Mouse (Mus musculus) liver, embryonic 14.5 days (tissue): ENCODE results near the gene Sec22a.

ENCODE experiments used
- CTCF ChIP-seq: IDR thresholded peaks from 2 replicates; pipeline ENCODE4 v1.5.1; 2016; ENCODE audit warnings: antibody characterized with exemption, low read depth, control low read depth
- EP300 ChIP-seq: IDR thresholded peaks from 2 replicates; pipeline ENCODE4 v1.6.1; 2016; ENCODE audit warnings: antibody characterized with exemption, low read depth

GRCm38 (mm10) chr16:35287244-35287643 lies 76.5 kb downstream of the Sec22a start:
- TF ChIP-seq CTCF (no peak), EP300 (no peak)
